12 mouse cellular contexts compared by ENCODE assay signal in genomic region chr10:62329846-62330245, GRCm38 (mm10). TPM values are rescaled to one million over a fixed set of nuclear protein-coding genes. Genes with fewer than 3 reads are reported as not detected.
DNase-seq lines count a peak whose midpoint lies in the region; ATAC-seq and TF ChIP-seq lines count a peak whose summit lies in the region.
"Had no signal": no experiment of that assay in that cellular context is flagged by ENCODE, and none has a peak within 500 bp of the region (broad histone marks: within the 10 kb centered on the region; RNA-seq: fewer than 3 reads in every experiment).

No protein-coding gene starts in this region.

- no peak for TF ChIP-seq CTCF in layer of hippocampus, adult 2 months (conservative IDR thresholded peaks at IDR 0.05)

- no peak for DNase-seq in layer of hippocampus, adult 2 months (ENCODE audit: low spot score in 2 of 2)
- no peak for DNase-seq in layer of hippocampus, postnatal 25 days (ENCODE audit: extremely low spot score in 1 of 2, low spot score in 1 of 2)
- peak; percentile 90 for DNase-seq in kidney, adult 11 months
- no peak for DNase-seq in limb, embryonic 10.5 days (ENCODE audit: low spot score)
- no peak for DNase-seq in hindbrain, embryonic 10.5 days (ENCODE audit: low spot score)
- DNase-seq: lung, embryonic 14.5 days had no signal

- no peaks in the 10 kb centered on the region for H3K36me3 ChIP-seq in limb, embryonic 10.5 days
- no peaks in the 10 kb centered on the region for H3K36me3 ChIP-seq in hindbrain, embryonic 10.5 days
- H3K36me3 ChIP-seq: midbrain, embryonic 12.5 days; neural tube, embryonic 13.5 days had no signal

- H3K4me1 ChIP-seq in brown adipose tissue, adult 24 weeks (ENCODE audit: control insufficient read depth, insufficient read depth, insufficient read length, low read length) = peaks cover 12% of the 10 kb centered on the region; the same call in 1 of the 2 replicates
- peaks cover 38% of the 10 kb centered on the region for H3K4me1 ChIP-seq in limb, embryonic 10.5 days
- H3K4me1 ChIP-seq in hindbrain, embryonic 10.5 days (replicated peaks) = peaks cover 32% of the 10 kb centered on the region

- ATAC-seq in granulocyte monocyte progenitor cell, adult 5-6 weeks (replicated peaks; ENCODE audit: poor library complexity, severe bottlenecking) = no peak

- no peak overlapping the region for H3K4me3 ChIP-seq in layer of hippocampus, adult 2 months
- H3K4me3 ChIP-seq in brown adipose tissue, adult 24 weeks (ENCODE audit: insufficient read depth, low read depth, low read length) = no peak overlapping the region
- H3K4me3 ChIP-seq in limb, embryonic 10.5 days = no peak overlapping the region
- no peak overlapping the region for H3K4me3 ChIP-seq in hindbrain, embryonic 10.5 days
- H3K4me3 ChIP-seq: left cerebral cortex, adult 2 months; midbrain, embryonic 12.5 days; neural tube, embryonic 13.5 days had no signal

- peak overlapping the region; percentile 67 for H3K27ac ChIP-seq in layer of hippocampus, adult 2 months
- H3K27ac ChIP-seq in brown adipose tissue, adult 24 weeks (replicated peaks; ENCODE audit: low read depth, low read length) = peak overlapping the region; percentile 1; the same call in 1 of the 2 replicates
- 0 out of 2 replicates have a peak overlapping the region, but pooled peaks have one; percentile 19 for H3K27ac ChIP-seq in limb, embryonic 10.5 days
- H3K27ac ChIP-seq in hindbrain, embryonic 10.5 days = no peak overlapping the region
- H3K27ac ChIP-seq: hindbrain, embryonic 14.5 days; left cerebral cortex, adult 2 months; midbrain, embryonic 12.5 days; neural tube, embryonic 13.5 days had no signal

- WGBS in limb, embryonic 10.5 days = 79% methylated on average over 7 of the region's 7 CpGs
- 75% methylated on average over 7 of the region's 7 CpGs for WGBS in hindbrain, embryonic 10.5 days

- no peaks in the 10 kb centered on the region for H3K27me3 ChIP-seq in limb, embryonic 10.5 days (ENCODE audit: low read depth, poor library complexity, severe bottlenecking)
- no peaks in the 10 kb centered on the region for H3K27me3 ChIP-seq in hindbrain, embryonic 10.5 days (ENCODE audit: insufficient read depth, poor library complexity, severe bottlenecking)
- H3K27me3 ChIP-seq: neural tube, embryonic 13.5 days had no signal

- no peaks in the 10 kb centered on the region for H3K9me3 ChIP-seq in limb, embryonic 10.5 days (replicated peaks)
- H3K9me3 ChIP-seq in hindbrain, embryonic 10.5 days = no peaks in the 10 kb centered on the region
- H3K9me3 ChIP-seq: midbrain, embryonic 12.5 days; neural tube, embryonic 13.5 days had no signal

RNA-seq across cellular contexts. Expression of gene Hk1, which starts 49.9 kb away (rescaled TPM):
- total RNA-seq in layer of hippocampus, adult 2 months (2021) = 100 to 1,000 TPM; 292 to 307 TPM
- total RNA-seq in layer of hippocampus, postnatal 25 days (2021) = 100 to 1,000 TPM; 297 to 303 TPM
- polyA plus RNA-seq in brown adipose tissue, adult 24 weeks (2012; ENCODE audit: insufficient read depth, insufficient read length, missing spikeins) = 19.8 and 27.2 TPM in 2 replicates
- 25.4 and 33.7 TPM in 2 replicates for polyA plus RNA-seq in limb, embryonic 10.5 days (2016; fragmentation: Nextera tagmentation; extraction: Ambion mirVana)
- 46.4 and 67.3 TPM in 2 replicates for total RNA-seq in granulocyte monocyte progenitor cell, adult 5-6 weeks (2014; fragmentation: Nextera tagmentation)
- total RNA-seq in granulocyte monocyte progenitor cell, adult 5-6 weeks (2017) = 72.6 and 73.2 TPM in 2 replicates
- 30.0 and 34.0 TPM in 2 replicates for polyA plus RNA-seq in hindbrain, embryonic 10.5 days (2016; fragmentation: Nextera tagmentation; extraction: Ambion mirVana)
